Mouse (Mus musculus) lung, adult 2 months (tissue): ENCODE measurements around the gene Nab2.

Experiments used
- CTCF ChIP-seq: fragments of 200-500 bp; IDR thresholded peaks from 2 replicates; pipeline ENCODE4 v1.5.1; 2011; ENCODE audit warnings: mild to moderate bottlenecking, low read length, control low read depth; ENCODE audit not compliant: insufficient read depth
- POLR2A ChIP-seq: fragments of 200-500 bp; IDR thresholded peaks from 2 replicates; pipeline ENCODE4 v1.6.1; 2011; ENCODE audit warnings: low read depth, mild to moderate bottlenecking, control low read depth, low read length, borderline replicate concordance; ENCODE audit errors: extremely low read depth

DNA sequence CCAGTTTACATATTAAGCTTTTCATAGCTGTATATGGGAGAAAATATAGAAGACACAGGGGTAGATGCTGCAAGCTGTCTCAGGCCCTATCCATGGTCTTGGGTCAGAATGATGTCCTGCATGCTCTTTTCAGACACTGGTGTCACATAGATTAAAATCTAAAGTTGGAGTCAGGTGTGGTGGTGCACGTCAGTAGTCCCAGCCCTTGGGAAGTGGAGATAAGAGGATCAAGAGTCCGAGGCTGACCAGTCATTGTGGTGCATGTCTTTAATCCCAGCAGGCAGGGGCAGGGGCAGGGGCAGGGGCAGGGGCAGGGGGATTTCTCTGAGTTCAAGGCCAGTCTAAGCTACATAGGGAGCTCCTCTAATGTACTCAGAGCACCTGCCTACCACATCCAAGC, 22.6 kb downstream of the Nab2 start:
- TF ChIP-seq POLR2A (no peak), CTCF (no peak)
